Mouse (Mus musculus): ENCODE results near the gene Lrmda. TPM values are rescaled to one million over a fixed set of nuclear protein-coding genes. Genes with fewer than 3 reads are reported as not detected.

Lrmda gene
- polyA plus RNA-seq, 1 experiment = not detected

DNA sequence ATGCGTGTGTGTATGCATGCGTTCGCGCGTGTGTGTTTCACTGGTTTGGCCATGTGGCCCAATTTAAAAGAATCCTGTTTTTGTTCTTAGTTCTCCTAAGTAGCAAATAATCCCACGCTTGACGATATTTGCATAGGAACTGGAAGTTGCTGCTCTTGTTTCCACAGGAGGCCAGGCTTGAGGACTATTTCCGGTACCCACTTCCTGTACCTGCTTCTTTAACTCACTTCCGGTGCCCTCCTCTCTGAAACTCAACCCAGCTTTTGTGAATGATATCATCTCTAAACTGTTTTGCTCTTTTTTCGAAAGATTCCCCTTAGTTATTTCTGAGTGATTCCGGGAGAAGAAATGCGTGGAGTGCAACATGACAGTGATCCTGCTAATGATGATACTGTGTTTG lies 236.8 kb downstream of the Lrmda start:
- TF ChIP-seq POLR2A (IDR thresholded peaks at IDR 0.05; ENCODE audit: low read depth, low read length) = no peak
- TF ChIP-seq CTCF (IDR thresholded peaks at IDR 0.05; ENCODE audit: borderline replicate concordance, insufficient read depth, low read length) = no peak
- no peaks in the 10 kb centered on the region for H3K4me1 ChIP-seq (ENCODE audit: control insufficient read depth, insufficient read depth, low read length)
- no peak overlapping the region for H3K27ac ChIP-seq (ENCODE audit: insufficient read depth, low read length)
- no peak overlapping the region for H3K4me3 ChIP-seq (ENCODE audit: insufficient read depth, low read length)

DNA sequence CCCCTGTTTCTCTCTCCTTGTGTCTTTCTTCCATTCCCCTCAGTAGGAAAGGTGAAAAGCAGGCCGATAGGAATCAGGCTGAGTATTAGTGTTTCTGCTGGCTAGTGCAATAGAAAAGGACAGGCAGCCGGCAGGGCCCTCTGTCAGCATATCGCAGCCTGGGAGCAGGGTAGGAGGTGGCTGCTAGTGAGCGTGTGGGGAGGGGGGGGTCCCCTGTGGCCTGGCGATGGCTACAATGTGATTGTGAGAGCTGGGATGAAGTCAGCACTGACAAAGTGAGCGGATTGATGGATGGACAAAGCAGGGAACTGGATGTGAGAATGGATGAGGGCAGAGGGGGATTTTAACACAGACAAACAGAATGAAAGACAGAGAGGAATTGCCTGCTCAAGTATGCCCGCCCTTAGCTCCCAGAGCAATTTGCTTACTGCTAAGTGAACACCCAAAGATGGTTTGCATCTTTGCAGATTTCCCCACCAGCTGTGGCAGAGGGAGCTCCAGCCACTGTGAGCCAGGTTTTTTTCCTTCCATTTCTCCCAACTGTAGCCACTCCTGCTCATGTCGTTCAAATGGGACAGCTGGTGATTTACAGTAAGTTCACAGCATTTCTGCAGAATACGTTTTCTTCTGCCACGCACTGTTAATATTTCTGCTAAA lies 240.0 kb downstream of the Lrmda start:
- no peak overlapping the region for H3K27ac ChIP-seq (ENCODE audit: insufficient read depth, low read length)
- TF ChIP-seq POLR2A (IDR thresholded peaks at IDR 0.05; ENCODE audit: low read depth, low read length) = no peak
- TF ChIP-seq CTCF (IDR thresholded peaks at IDR 0.05; ENCODE audit: borderline replicate concordance, insufficient read depth, low read length) = no peak
- H3K4me1 ChIP-seq (ENCODE audit: control insufficient read depth, insufficient read depth, low read length) = no peaks in the 10 kb centered on the region
- no peak overlapping the region for H3K4me3 ChIP-seq (ENCODE audit: insufficient read depth, low read length)

DNA sequence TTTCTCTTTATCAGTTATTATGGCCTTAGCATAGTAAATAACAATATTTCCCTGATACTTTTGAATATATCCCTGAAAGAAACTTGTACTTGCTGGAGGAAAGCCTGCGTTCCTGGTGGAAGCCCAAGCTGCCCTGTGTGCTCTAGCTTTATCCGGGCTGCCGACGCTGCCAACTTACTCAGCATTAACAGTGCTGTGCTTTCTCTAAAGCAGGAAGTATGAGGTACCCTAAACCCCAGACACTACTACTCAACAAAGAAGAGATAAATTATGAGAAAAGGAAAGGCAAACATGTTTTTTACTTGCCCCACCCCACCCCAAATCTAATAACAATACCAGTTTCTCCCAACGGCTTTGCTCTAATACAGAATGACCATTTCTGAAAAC lies 240.5 kb downstream of the Lrmda start:
- no peak overlapping the region for H3K4me3 ChIP-seq (ENCODE audit: insufficient read depth, low read length)
- no peak overlapping the region for H3K27ac ChIP-seq (ENCODE audit: insufficient read depth, low read length)
- TF ChIP-seq POLR2A (IDR thresholded peaks at IDR 0.05; ENCODE audit: low read depth, low read length) (no peak), CTCF (IDR thresholded peaks at IDR 0.05; ENCODE audit: borderline replicate concordance, insufficient read depth, low read length) (no peak)
- H3K4me1 ChIP-seq (ENCODE audit: control insufficient read depth, insufficient read depth, low read length) = no peaks in the 10 kb centered on the region

DNA sequence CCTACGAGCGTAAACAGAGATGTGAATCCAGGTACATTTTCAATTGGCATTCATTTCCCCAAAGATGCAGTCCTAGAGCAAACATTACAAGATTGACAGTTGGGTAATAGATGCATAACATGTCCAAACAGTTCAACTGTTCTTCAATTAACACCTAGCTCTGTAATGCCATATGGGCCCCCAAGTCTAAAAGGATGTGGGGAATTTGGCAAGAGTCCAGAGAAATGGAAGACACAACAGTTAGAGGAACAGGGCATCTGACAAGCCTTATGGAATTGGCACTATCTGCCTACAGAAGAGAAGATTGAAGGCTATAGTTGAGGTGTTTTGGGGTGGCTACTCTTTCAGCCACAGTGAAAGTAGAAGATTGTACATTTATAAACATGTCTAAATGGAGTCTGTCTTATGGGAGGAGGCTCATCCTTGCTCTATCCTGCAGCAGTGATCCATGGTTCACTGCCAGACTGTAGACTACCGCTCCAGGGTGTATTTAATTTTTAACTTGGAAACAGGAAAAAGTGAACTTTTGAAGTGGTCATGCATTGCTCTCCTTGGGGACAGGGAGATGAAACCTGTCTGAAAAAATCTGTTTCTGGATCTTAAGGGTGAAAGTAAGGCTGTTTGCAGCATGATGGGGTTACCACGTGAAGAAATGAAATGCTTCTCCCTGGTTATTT lies 245.9 kb downstream of the Lrmda start:
- Histone ChIP-seq H3K4me3 (ENCODE audit: insufficient read depth, low read length) (no peak overlapping the region), H3K4me1 (ENCODE audit: control insufficient read depth, insufficient read depth, low read length) (no peaks in the 10 kb centered on the region), H3K27ac (ENCODE audit: insufficient read depth, low read length) (no peak overlapping the region)
- TF ChIP-seq CTCF (IDR thresholded peaks at IDR 0.05; ENCODE audit: borderline replicate concordance, insufficient read depth, low read length) (no peak), POLR2A (IDR thresholded peaks at IDR 0.05; ENCODE audit: low read depth, low read length) (no peak)

DNA sequence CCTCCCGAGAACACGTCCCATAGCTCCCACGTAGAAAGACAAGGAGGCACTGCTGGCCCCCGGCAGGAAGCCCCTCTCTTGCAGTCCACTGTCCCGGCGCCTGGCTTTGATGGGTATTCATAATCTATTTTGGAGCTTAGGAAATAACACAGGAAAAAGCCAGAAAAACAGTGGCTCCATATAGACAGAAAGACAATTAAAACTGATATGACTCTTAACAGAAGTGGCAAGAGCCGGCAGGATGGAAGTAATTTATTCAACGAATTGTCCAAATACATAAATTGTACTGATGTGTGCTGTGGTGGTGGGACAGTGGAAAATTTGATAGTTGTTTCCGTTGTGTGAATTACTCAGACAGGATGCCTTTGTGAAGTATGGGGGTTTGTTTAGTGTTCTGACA lies 250.3 kb downstream of the Lrmda start:
- Histone ChIP-seq H3K27ac (ENCODE audit: insufficient read depth, low read length) (no peak overlapping the region), H3K4me1 (ENCODE audit: control insufficient read depth, insufficient read depth, low read length) (no peaks in the 10 kb centered on the region), H3K4me3 (ENCODE audit: insufficient read depth, low read length) (no peak overlapping the region)
- TF ChIP-seq POLR2A (IDR thresholded peaks at IDR 0.05; ENCODE audit: low read depth, low read length) (no peak), CTCF (IDR thresholded peaks at IDR 0.05; ENCODE audit: borderline replicate concordance, insufficient read depth, low read length) (no peak)

DNA sequence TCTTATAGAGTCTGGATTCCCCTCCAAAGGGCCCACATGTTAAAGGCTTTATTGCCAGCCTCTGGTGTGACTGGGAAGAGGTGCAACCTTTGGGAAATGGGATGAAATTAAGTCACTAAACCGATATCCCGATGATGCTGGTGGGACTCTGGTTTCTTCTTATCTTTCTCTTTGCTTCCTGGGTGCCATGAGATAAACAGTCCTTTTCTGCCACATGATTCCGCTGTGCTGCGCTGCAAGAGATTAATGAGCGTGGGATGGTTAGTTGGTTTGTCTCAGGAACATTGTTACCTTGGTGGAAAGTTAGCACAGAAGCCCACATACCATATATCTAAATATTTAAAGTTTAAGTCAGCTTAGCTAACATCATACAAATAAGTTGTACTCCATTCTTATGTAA lies 258.5 kb downstream of the Lrmda start:
- Histone ChIP-seq H3K4me3 (ENCODE audit: insufficient read depth, low read length) (no peak overlapping the region), H3K27ac (ENCODE audit: insufficient read depth, low read length) (no peak overlapping the region), H3K4me1 (ENCODE audit: control insufficient read depth, insufficient read depth, low read length) (no peaks in the 10 kb centered on the region)
- no peak for TF ChIP-seq CTCF (IDR thresholded peaks at IDR 0.05; ENCODE audit: borderline replicate concordance, insufficient read depth, low read length)
- TF ChIP-seq POLR2A (IDR thresholded peaks at IDR 0.05; ENCODE audit: low read depth, low read length) = no peak

DNA sequence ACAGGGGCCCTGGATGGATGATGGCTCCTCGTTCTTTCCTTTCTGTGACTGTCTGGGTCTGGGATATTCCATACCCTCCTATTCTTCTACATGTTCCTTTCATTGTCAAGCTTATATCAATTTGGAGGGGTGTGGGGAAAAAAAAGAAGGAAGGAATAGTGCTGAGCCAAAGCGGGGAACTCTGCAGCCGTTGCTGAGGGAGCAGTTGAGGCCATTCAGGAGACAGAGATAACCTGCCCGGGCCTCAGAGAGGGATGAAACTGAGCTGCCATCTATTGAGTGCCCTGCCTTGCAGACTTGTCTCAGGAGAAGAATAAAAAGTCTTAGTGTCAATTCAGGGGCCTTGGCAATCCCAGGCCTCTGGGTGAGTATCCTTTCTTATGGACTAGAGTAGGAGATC lies 260.1 kb downstream of the Lrmda start:
- TF ChIP-seq CTCF (IDR thresholded peaks at IDR 0.05; ENCODE audit: borderline replicate concordance, insufficient read depth, low read length) = no peak
- TF ChIP-seq POLR2A (IDR thresholded peaks at IDR 0.05; ENCODE audit: low read depth, low read length) = no peak
- Histone ChIP-seq H3K4me1 (ENCODE audit: control insufficient read depth, insufficient read depth, low read length) (no peaks in the 10 kb centered on the region), H3K4me3 (ENCODE audit: insufficient read depth, low read length) (no peak overlapping the region), H3K27ac (ENCODE audit: insufficient read depth, low read length) (no peak overlapping the region)

DNA sequence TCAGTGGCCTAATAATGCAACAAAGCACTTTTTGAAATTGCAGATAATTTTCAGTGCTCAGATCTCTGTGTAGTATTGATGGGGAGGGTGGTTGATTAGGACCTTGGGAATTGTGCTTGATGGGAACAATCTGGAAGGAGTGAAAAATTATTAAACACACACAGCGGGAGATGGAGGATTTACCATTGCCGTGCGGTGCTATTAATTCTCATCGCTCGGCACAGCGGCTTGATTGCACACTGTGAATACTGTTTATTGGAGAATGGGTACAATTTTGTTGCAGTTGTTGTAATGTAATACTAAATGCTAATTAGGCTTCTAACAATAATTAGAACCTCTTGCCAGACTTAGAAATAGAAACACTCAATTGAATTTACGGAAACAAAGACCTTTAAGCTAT lies 262.1 kb downstream of the Lrmda start:
- Histone ChIP-seq H3K4me3 (ENCODE audit: insufficient read depth, low read length) (no peak overlapping the region), H3K4me1 (ENCODE audit: control insufficient read depth, insufficient read depth, low read length) (no peaks in the 10 kb centered on the region), H3K27ac (ENCODE audit: insufficient read depth, low read length) (no peak overlapping the region)
- TF ChIP-seq CTCF (IDR thresholded peaks at IDR 0.05; ENCODE audit: borderline replicate concordance, insufficient read depth, low read length) (no peak), POLR2A (IDR thresholded peaks at IDR 0.05; ENCODE audit: low read depth, low read length) (no peak)

DNA sequence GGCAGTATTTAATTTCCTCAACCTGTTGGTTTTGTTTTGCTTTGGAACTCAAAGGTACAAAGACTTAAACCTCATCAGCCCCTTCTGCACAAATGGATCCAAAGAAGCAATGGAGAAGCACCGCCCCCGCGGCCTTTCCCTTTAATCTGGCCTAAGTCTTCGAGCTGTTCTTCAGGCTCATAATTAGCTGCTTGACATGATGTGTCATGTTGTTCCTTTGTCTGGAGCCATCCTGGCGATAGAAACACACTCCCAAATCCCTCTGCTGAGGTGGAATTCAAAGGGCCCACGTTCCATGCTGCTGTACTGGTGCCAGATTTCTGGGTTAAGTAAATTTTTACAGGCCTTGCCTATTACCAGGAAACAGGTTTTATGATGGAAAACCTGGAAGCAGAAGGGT lies 263.3 kb downstream of the Lrmda start:
- Histone ChIP-seq H3K27ac (ENCODE audit: insufficient read depth, low read length) (no peak overlapping the region), H3K4me1 (ENCODE audit: control insufficient read depth, insufficient read depth, low read length) (no peaks in the 10 kb centered on the region), H3K4me3 (ENCODE audit: insufficient read depth, low read length) (no peak overlapping the region)
- TF ChIP-seq POLR2A (IDR thresholded peaks at IDR 0.05; ENCODE audit: low read depth, low read length) (no peak), CTCF (IDR thresholded peaks at IDR 0.05; ENCODE audit: borderline replicate concordance, insufficient read depth, low read length) (no peak)

DNA sequence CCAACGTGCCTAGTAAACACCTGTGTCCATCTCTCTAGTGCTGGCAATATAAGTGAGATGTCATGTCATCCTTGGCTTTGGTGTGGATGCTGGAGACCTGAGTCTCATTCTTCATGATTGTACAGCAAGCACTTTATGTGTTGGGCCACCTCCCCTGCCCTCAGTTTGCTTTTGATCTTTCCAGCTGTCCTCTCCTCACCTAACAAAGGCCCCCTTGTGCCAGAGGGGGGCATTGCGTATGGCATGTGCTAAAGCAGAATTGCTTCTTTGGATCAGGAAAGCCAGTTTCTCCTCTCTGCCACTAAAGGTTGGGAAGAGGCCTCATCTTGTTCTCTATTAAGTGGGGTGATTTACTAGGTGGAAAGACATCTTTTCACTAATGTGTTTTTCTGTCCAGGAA lies 264.2 kb downstream of the Lrmda start:
- Histone ChIP-seq H3K4me3 (ENCODE audit: insufficient read depth, low read length) (no peak overlapping the region), H3K4me1 (ENCODE audit: control insufficient read depth, insufficient read depth, low read length) (no peaks in the 10 kb centered on the region), H3K27ac (ENCODE audit: insufficient read depth, low read length) (no peak overlapping the region)
- TF ChIP-seq POLR2A (IDR thresholded peaks at IDR 0.05; ENCODE audit: low read depth, low read length) (no peak), CTCF (IDR thresholded peaks at IDR 0.05; ENCODE audit: borderline replicate concordance, insufficient read depth, low read length) (no peak)
